Mouse (Mus musculus) liver, embryonic 14.5 days (tissue): ENCODE results near the gene Pcna.
A peak's percentile ranks its signal among the peaks of the same experiment; 100 is the strongest.

Experiments
- CTCF ChIP-seq: IDR thresholded peaks from 2 replicates; pipeline ENCODE4 v1.5.1; 2016; ENCODE audit warnings: antibody characterized with exemption, low read depth, control low read depth
- EP300 ChIP-seq: IDR thresholded peaks from 2 replicates; pipeline ENCODE4 v1.6.1; 2016; ENCODE audit warnings: antibody characterized with exemption, low read depth

DNA sequence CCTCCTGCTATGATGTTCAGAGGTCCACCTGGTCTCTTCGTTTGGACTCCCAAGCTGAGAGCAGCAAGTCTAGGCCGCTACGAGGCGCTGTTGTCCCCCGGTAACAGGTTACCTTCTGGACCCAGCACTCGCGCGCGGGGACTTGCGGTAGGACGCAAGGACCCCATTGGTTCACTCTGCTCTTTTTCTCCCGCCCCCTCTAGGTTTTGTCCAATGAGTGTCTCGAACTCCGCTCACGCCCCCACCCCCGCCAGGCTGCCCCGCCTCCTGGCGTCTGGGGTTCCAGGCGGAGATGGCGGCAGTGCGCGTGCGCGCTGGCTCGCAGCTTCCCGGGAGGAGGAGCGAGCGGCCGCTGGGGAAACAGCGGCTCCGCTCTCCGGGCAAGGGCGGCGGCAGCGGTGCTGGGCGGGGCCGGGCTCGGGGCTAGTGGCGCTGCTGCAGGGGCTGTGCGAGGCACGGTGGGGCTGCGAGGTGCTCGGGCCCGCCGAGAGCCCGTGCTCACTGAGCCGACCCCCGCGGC, 9.8 kb upstream of the Pcna start, which contains the start of gene Cds2:
- peak; percentile 98 for TF ChIP-seq CTCF
- TF ChIP-seq EP300: no peak
